Mouse (Mus musculus) liver, adult 2 months (tissue): ENCODE results near the gene Bphl.

Experiments
- CTCF ChIP-seq: fragments of 200-500 bp; IDR thresholded peaks from 2 replicates; pipeline ENCODE4 v1.5.1; 2011; ENCODE audit warnings: low read depth, low read length, control low read depth
- POLR2A ChIP-seq: fragments of 200-500 bp; IDR thresholded peaks from 2 replicates; pipeline ENCODE4 v1.6.1; 2011; ENCODE audit warnings: low read length, control low read depth; ENCODE audit not compliant: insufficient read depth; ENCODE audit errors: extremely low read depth

- no peak for TF ChIP-seq POLR2A
- no peak for TF ChIP-seq CTCF
Observed at GRCm38 (mm10) chr13:34078500-34079280, 41.3 kb downstream of the Bphl start.
